Mouse (Mus musculus) megakaryocyte, adult 5-6 weeks (primary cell): ENCODE measurements around the gene H2al1j. TPM values are rescaled to one million over a fixed set of nuclear protein-coding genes. Genes with fewer than 3 reads are reported as not detected.
"Not testable (repeated sequence)": the region's sequence is repeated elsewhere in the genome, so short reads cannot be mapped to it uniquely, and the experiment has no call there.

Experiments
- ATAC-seq: 2 replicates; pipeline ENCODE4 v1.8.0; 2016; ENCODE audit warnings: mild to moderate bottlenecking, inconsistent platforms; ENCODE audit not compliant: poor library complexity, severe bottlenecking
- total RNA-seq, 2 experiments: library from RNA; stranded (forward) in 1 of 2; stranded (reverse) in 1 of 2; fragments of 153-499, 151-499 nt in 1 of 2; fragments of 221-1000, 200-1000 nt in 1 of 2; gene quantifications; 2 replicates each; pipeline versions ENCODE4 v1.2.3 to v1.2.4; 2015 to 2017

H2al1j gene
- total RNA-seq (2015), result not detected in 2 replicates
- total RNA-seq (2017), result not detected in 2 replicates

- not testable (repeated sequence) for ATAC-seq
Observed at GRCm38 (mm10) chrX:11327522-11327921, at the start of gene H2al1j. Gene H2al1j (plus strand): TSS chrX:11327822.

GRCm38 (mm10) chrX:11280741-11281140, 46.9 kb upstream of the H2al1j start:
- no peak for ATAC-seq

- ATAC-seq, result no peak
Observed at GRCm38 (mm10) chrX:11288306-11288882, 39.2 kb upstream of the H2al1j start.

- ATAC-seq, result no peak
Observed at GRCm38 (mm10) chrX:11289244-11289643, 38.4 kb upstream of the H2al1j start.

GRCm38 (mm10) chrX:11298957-11299356, 28.7 kb upstream of the H2al1j start, which contains the start of gene H2al1a:
Gene H2al1a (plus strand): TSS chrX:11299257.
- not testable (repeated sequence) for ATAC-seq

GRCm38 (mm10) chrX:11302132-11302531, 25.5 kb upstream of the H2al1j start, which contains the start of gene H2al1b:
Gene H2al1b (plus strand): TSS chrX:11302432.
- not testable (repeated sequence) for ATAC-seq

- ATAC-seq, result not testable (repeated sequence)
Observed at GRCm38 (mm10) chrX:11305355-11305754, 22.3 kb upstream of the H2al1j start, which contains the start of gene H2al1c. Gene H2al1c (plus strand): TSS chrX:11305655.

- ATAC-seq, result not testable (repeated sequence)
Observed at GRCm38 (mm10) chrX:11308524-11308923, 19.1 kb upstream of the H2al1j start, which contains the start of gene H2al1d. Gene H2al1d (plus strand): TSS chrX:11308824.

- ATAC-seq, result not testable (repeated sequence)
Observed at GRCm38 (mm10) chrX:11311634-11312033, 16.0 kb upstream of the H2al1j start, which contains the start of gene H2al1e. Gene H2al1e (plus strand): TSS chrX:11311934.

- ATAC-seq, result not testable (repeated sequence)
Observed at GRCm38 (mm10) chrX:11314858-11315257, 12.8 kb upstream of the H2al1j start, which contains the start of gene H2al1f. Gene H2al1f (plus strand): TSS chrX:11315158.

- ATAC-seq, result not testable (repeated sequence)
Observed at GRCm38 (mm10) chrX:11317956-11318355, 9.7 kb upstream of the H2al1j start, which contains the start of gene H2al1g. Gene H2al1g (plus strand): TSS chrX:11318256.

GRCm38 (mm10) chrX:11321192-11321591, 6.4 kb upstream of the H2al1j start, which contains the start of gene H2al1h:
Gene H2al1h (plus strand): TSS chrX:11321492.
- ATAC-seq, result not testable (repeated sequence)

GRCm38 (mm10) chrX:11324359-11324758, 3.3 kb upstream of the H2al1j start, which contains the start of gene H2al1i:
Gene H2al1i (plus strand): TSS chrX:11324659.
- ATAC-seq, result not testable (repeated sequence)

- no peak for ATAC-seq
Observed at GRCm38 (mm10) chrX:11345762-11346161, 18.1 kb downstream of the H2al1j start.

GRCm38 (mm10) chrX:11346756-11347155, 19.1 kb downstream of the H2al1j start:
- ATAC-seq, result no peak

GRCm38 (mm10) chrX:11360823-11361222, 33.2 kb downstream of the H2al1j start:
- peak; percentile 36; the same call in 1 of the 2 replicates for ATAC-seq

- peak; percentile 96 for ATAC-seq
Observed at GRCm38 (mm10) chrX:11361261-11361660, 33.6 kb downstream of the H2al1j start.

GRCm38 (mm10) chrX:11363890-11364289, 36.3 kb downstream of the H2al1j start:
- ATAC-seq, result no peak

- ATAC-seq, result no peak
Observed at GRCm38 (mm10) chrX:11365151-11365550, 37.5 kb downstream of the H2al1j start.
